Mouse (Mus musculus) neural tube, embryonic 11.5 days (tissue): ENCODE measurements around the gene Rab42. TPM values are rescaled to one million over a fixed set of nuclear protein-coding genes. Genes with fewer than 3 reads are reported as not detected.
A peak's percentile ranks its signal among the peaks of the same experiment; 100 is the strongest.

ENCODE experiments used
- ATAC-seq: fragments of 200-750 bp; cut with Nextera tagmentation; 2 replicates; pipeline ENCODE4 v1.8.0; 2017; ENCODE audit warnings: moderate number of reproducible peaks, mild to moderate bottlenecking, moderate TSS enrichment, moderate library complexity; ENCODE audit not compliant: insufficient read depth, low FRiP score, low TSS enrichment
- DNase-seq: peaks from one replicate; pipeline ENCODE4 v3.0.0-alpha.2; 2015; ENCODE audit warnings: low spot score
- H3K27ac ChIP-seq: fragments of 300-500 bp; sonication (generic); 2 replicates; pipeline ENCODE4 v1.5.1; 2014; ENCODE audit warnings: low read depth, mild to moderate bottlenecking, low read length
- H3K27me3 ChIP-seq: fragments of 300-500 bp; sonication (generic); 2 replicates; pipeline ENCODE4 v1.6.1; 2014; ENCODE audit warnings: mild to moderate bottlenecking, low read length, mixed read lengths; ENCODE audit not compliant: control insufficient read depth, insufficient read depth
- H3K36me3 ChIP-seq: fragments of 300-500 bp; sonication (generic); 2 replicates; pipeline ENCODE4 v1.6.1; 2014; ENCODE audit warnings: mild to moderate bottlenecking, low read length, moderate library complexity, mixed read lengths; ENCODE audit not compliant: control insufficient read depth, insufficient read depth
- H3K4me1 ChIP-seq: fragments of 300-500 bp; sonication (generic); 2 replicates; pipeline ENCODE4 v1.6.1; 2014; ENCODE audit warnings: low read length, mixed read lengths; ENCODE audit not compliant: control insufficient read depth, insufficient read depth
- H3K4me2 ChIP-seq: fragments of 300-500 bp; sonication (generic); 2 replicates; pipeline ENCODE4 v1.6.1; 2014; ENCODE audit warnings: low read depth, mild to moderate bottlenecking, moderate library complexity
- H3K4me3 ChIP-seq: fragments of 300-500 bp; sonication (generic); 2 replicates; pipeline ENCODE4 v1.5.1; 2014; ENCODE audit warnings: low read depth, low read length
- H3K9ac ChIP-seq: fragments of 300-500 bp; sonication (generic); 2 replicates; pipeline ENCODE4 v1.6.1; 2014; ENCODE audit warnings: mild to moderate bottlenecking, low read length
- H3K9me3 ChIP-seq: fragments of 300-500 bp; sonication (generic); 2 replicates; pipeline ENCODE4 v1.6.1; 2016; ENCODE audit warnings: low read length; ENCODE audit not compliant: control insufficient read depth
- WGBS: fragments of 180-500 bp; shearing (Covaris S2); extraction: QIAGEN DNeasy Blood & Tissue Kit; methylation state at CpG from one replicate; pipeline ENCODE4 v1.1.7; 2014; 5-methylcytosine and 5-hydroxymethylcytosine counted together
- polyA plus RNA-seq: library from polyadenylated mRNA; unstranded; fragments of >200 nt; fragmentation: Nextera tagmentation; extraction: Ambion mirVana; gene quantifications from 2 replicates; pipeline ENCODE4 v1.2.1, GENCODE M21; 2014

Rab42 gene
- polyA plus RNA-seq, 1 experiment from 2014 or later: 0.74 TPM

GRCm38 (mm10) chr4:132345843-132346212 is 42.6 kb upstream of the Rab42 start:
- ATAC-seq (peak; percentile 39; the same call in 1 of the 2 replicates), DNase-seq (no peak)
- Histone ChIP-seq H3K9me3 (no peaks in the 10 kb centered on the region), H3K4me1 (peaks cover 12% of the 10 kb centered on the region), H3K4me3 (peak overlapping the region; percentile 87; the same call in 1 of the 2 replicates), H3K9ac (peak overlapping the region; percentile 88), H3K36me3 (no peaks in the 10 kb centered on the region; the same call in none of the 2 replicates), H3K4me2 (peak overlapping the region; percentile 95; the same call in 1 of the 2 replicates), H3K27me3 (no peaks in the 10 kb centered on the region), H3K27ac (no peak overlapping the region)
- 50% methylated on average over 5 of the region's 5 CpGs for WGBS

GRCm38 (mm10) chr4:132345135-132345842 is 42.1 kb upstream of the Rab42 start:
- WGBS: under 1% methylated on average over 81 of the region's 83 CpGs
- H3K36me3 ChIP-seq: no peaks in the 10 kb centered on the region; the same call in none of the 2 replicates
- no peaks in the 10 kb centered on the region for H3K9me3 ChIP-seq
- H3K27ac ChIP-seq: 0 out of 2 replicates have a peak overlapping the region, but pooled peaks have one; percentile 21
- ATAC-seq (peak; percentile 86), DNase-seq (peak; percentile 94)
- H3K4me3 ChIP-seq: peak overlapping the region; percentile 87
- peaks cover 12% of the 10 kb centered on the region for H3K4me1 ChIP-seq
- no peaks in the 10 kb centered on the region for H3K27me3 ChIP-seq
- H3K9ac ChIP-seq: peak overlapping the region; percentile 88
- peak overlapping the region; percentile 95 for H3K4me2 ChIP-seq

- H3K4me1 ChIP-seq: peaks cover 12% of the 10 kb centered on the region
- peak overlapping the region; percentile 88 for H3K9ac ChIP-seq
- H3K4me3 ChIP-seq: peak overlapping the region; percentile 87
- no peak for ATAC-seq
- no peaks in the 10 kb centered on the region; the same call in none of the 2 replicates for H3K36me3 ChIP-seq
- H3K4me2 ChIP-seq: peak overlapping the region; percentile 95
- no peaks in the 10 kb centered on the region for H3K27me3 ChIP-seq
- DNase-seq: no peak
- no peak overlapping the region for H3K27ac ChIP-seq
- 10% methylated on average over 13 of the region's 13 CpGs for WGBS
- H3K9me3 ChIP-seq: no peaks in the 10 kb centered on the region
Measured at GRCm38 (mm10) chr4:132344403-132345134, 41.4 kb upstream of the Rab42 start.

GRCm38 (mm10) chr4:132341451-132341850 is 38.3 kb upstream of the Rab42 start:
- WGBS: 94% methylated on average over 3 of the region's 3 CpGs
- peaks cover 12% of the 10 kb centered on the region for H3K4me1 ChIP-seq
- H3K4me3 ChIP-seq: no peak overlapping the region
- DNase-seq: no peak
- H3K4me2 ChIP-seq: no peak overlapping the region
- H3K27me3 ChIP-seq: no peaks in the 10 kb centered on the region
- H3K9ac ChIP-seq: no peak overlapping the region
- no peak for ATAC-seq
- no peaks in the 10 kb centered on the region for H3K9me3 ChIP-seq
- peaks cover 3% of the 10 kb centered on the region for H3K36me3 ChIP-seq
- no peak overlapping the region for H3K27ac ChIP-seq

- Histone ChIP-seq H3K4me3 (no peak overlapping the region), H3K27ac (no peak overlapping the region), H3K4me2 (no peak overlapping the region), H3K27me3 (no peaks in the 10 kb centered on the region), H3K36me3 (peaks cover 10% of the 10 kb centered on the region), H3K9ac (no peak overlapping the region), H3K9me3 (no peaks in the 10 kb centered on the region), H3K4me1 (peaks cover 3% of the 10 kb centered on the region; the same call in 1 of the 2 replicates)
- ATAC-seq (no peak), DNase-seq (no peak)
- 96% methylated on average over 13 of the region's 13 CpGs for WGBS
Measured at GRCm38 (mm10) chr4:132338943-132339342, 35.8 kb upstream of the Rab42 start.

- Histone ChIP-seq H3K36me3 (peaks cover 17% of the 10 kb centered on the region), H3K9me3 (no peaks in the 10 kb centered on the region), H3K27ac (no peak overlapping the region), H3K9ac (no peak overlapping the region), H3K27me3 (no peaks in the 10 kb centered on the region), H3K4me2 (no peak overlapping the region), H3K4me1 (no peaks in the 10 kb centered on the region), H3K4me3 (no peak overlapping the region)
- DNase-seq: no peak
- no peak for ATAC-seq
- WGBS: 88% methylated on average over 6 of the region's 6 CpGs
Measured at GRCm38 (mm10) chr4:132332880-132333279, 29.7 kb upstream of the Rab42 start.

- no peak overlapping the region for H3K27ac ChIP-seq
Measured at GRCm38 (mm10) chr4:132331960-132332359, 28.8 kb upstream of the Rab42 start.

GRCm38 (mm10) chr4:132329835-132330354 is 26.7 kb upstream of the Rab42 start:
- Histone ChIP-seq H3K9me3 (no peaks in the 10 kb centered on the region), H3K4me1 (no peaks in the 10 kb centered on the region), H3K4me3 (peak overlapping the region; percentile 77), H3K36me3 (peaks cover 12% of the 10 kb centered on the region), H3K27ac (no peak overlapping the region), H3K4me2 (peak overlapping the region; percentile 77), H3K27me3 (no peaks in the 10 kb centered on the region), H3K9ac (peak overlapping the region; percentile 88)
- DNase-seq (no peak), ATAC-seq (0 out of 2 replicates have a peak, but pooled peaks have one; percentile 31)
- 9% methylated on average over 10 of the region's 10 CpGs for WGBS

More at GRCm38 (mm10) chr4:132331960-132332359, 28.8 kb upstream of the Rab42 start:
- Histone ChIP-seq H3K27me3 (no peaks in the 10 kb centered on the region), H3K9me3 (no peaks in the 10 kb centered on the region), H3K4me2 (no peak overlapping the region), H3K36me3 (peaks cover 14% of the 10 kb centered on the region), H3K4me3 (no peak overlapping the region), H3K4me1 (no peaks in the 10 kb centered on the region), H3K9ac (no peak overlapping the region)
- no peak for DNase-seq
- no peak for ATAC-seq
- WGBS: 67% methylated on average over 3 of the region's 3 CpGs
